Mouse (Mus musculus) kidney, embryonic 16.5 days (tissue): ENCODE results near the gene Dqx1. TPM values are rescaled to one million over a fixed set of nuclear protein-coding genes. Genes with fewer than 3 reads are reported as not detected.

ENCODE experiments used
- ATAC-seq: fragments of 200-750 bp; cut with Nextera tagmentation; 2 replicates; pipeline ENCODE4 v1.8.0; 2017; ENCODE audit warnings: moderate TSS enrichment; ENCODE audit not compliant: low FRiP score, low TSS enrichment
- H3K27ac ChIP-seq: fragments of 300-500 bp; sonication (generic); 2 replicates; pipeline ENCODE4 v1.5.1; 2014; ENCODE audit warnings: low read length
- H3K27me3 ChIP-seq: fragments of 300-500 bp; sonication (generic); 2 replicates; pipeline ENCODE4 v1.6.1; 2014; ENCODE audit warnings: low read length, control low read depth, mixed read lengths; ENCODE audit not compliant: insufficient read depth
- H3K36me3 ChIP-seq: fragments of 300-500 bp; sonication (generic); 2 replicates; pipeline ENCODE4 v1.6.1; 2014; ENCODE audit warnings: low read length, control low read depth, mixed read lengths; ENCODE audit not compliant: insufficient read depth
- H3K4me1 ChIP-seq: fragments of 300-500 bp; sonication (generic); 2 replicates; pipeline ENCODE4 v1.6.1; 2014; ENCODE audit warnings: low read length, control low read depth, mixed read lengths; ENCODE audit not compliant: insufficient read depth
- H3K4me2 ChIP-seq: fragments of 300-500 bp; sonication (generic); replicated peaks from 2 replicates; pipeline ENCODE4 v1.6.1; 2014; ENCODE audit warnings: low read depth, low read length
- H3K4me3 ChIP-seq: fragments of 300-500 bp; sonication (generic); 2 replicates; pipeline ENCODE4 v1.5.1; 2014; ENCODE audit warnings: mild to moderate bottlenecking, low read length
- H3K9ac ChIP-seq: fragments of 300-500 bp; sonication (generic); replicated peaks from 2 replicates; pipeline ENCODE4 v1.6.1; 2014; ENCODE audit warnings: low read length
- H3K9me3 ChIP-seq: fragments of 300-500 bp; sonication (generic); 2 replicates; pipeline ENCODE4 v1.6.1; 2016; ENCODE audit warnings: low read length, control low read depth
- WGBS: fragments of 180-500 bp; shearing (Covaris S2); extraction: QIAGEN DNeasy Blood & Tissue Kit; methylation state at CpG from one replicate; pipeline ENCODE4 v1.1.7; 2014; 5-methylcytosine and 5-hydroxymethylcytosine counted together
- polyA plus RNA-seq: library from polyadenylated mRNA; unstranded; fragments of >200 nt; fragmentation: Nextera tagmentation; extraction: Ambion mirVana; gene quantifications from 2 replicates; pipeline ENCODE4 v1.2.1, GENCODE M21; 2015

Dqx1 gene
- polyA plus RNA-seq, 1 experiment from 2014 or later, result 5.2 TPM

- H3K4me2 ChIP-seq, result peak overlapping the region; percentile 54
These were observed 11.3 kb downstream of the Dqx1 start for GRCm38 (mm10) chr6:83068706-83069487.

GRCm38 (mm10) chr6:83069488-83070246, 12.0 kb downstream of the Dqx1 start:
- H3K4me3 ChIP-seq, result peak overlapping the region; percentile 38
- H3K36me3 ChIP-seq, result no peaks in the 10 kb centered on the region
- peak overlapping the region; percentile 44 for H3K4me2 ChIP-seq
- peaks cover 25% of the 10 kb centered on the region for H3K4me1 ChIP-seq
- H3K9ac ChIP-seq, result no peak overlapping the region; the same call in 1 of the 2 replicates
- peaks cover 97% of the 10 kb centered on the region for H3K27me3 ChIP-seq
- H3K27ac ChIP-seq, result no peak overlapping the region
- WGBS, result under 1% methylated on average over 69 of the region's 69 CpGs
- ATAC-seq, result peak; percentile 22; the same call in 1 of the 2 replicates
- no peaks in the 10 kb centered on the region for H3K9me3 ChIP-seq

More at GRCm38 (mm10) chr6:83068706-83069487, 11.3 kb downstream of the Dqx1 start:
- ATAC-seq, result no peak
- under 1% methylated on average over 81 of the region's 81 CpGs for WGBS
- Histone ChIP-seq H3K36me3 (no peaks in the 10 kb centered on the region), H3K27ac (no peak overlapping the region), H3K27me3 (peaks cover 97% of the 10 kb centered on the region), H3K9me3 (no peaks in the 10 kb centered on the region), H3K9ac (0 out of 2 replicates have a peak overlapping the region, but pooled peaks have one; percentile 5), H3K4me1 (peaks cover 25% of the 10 kb centered on the region), H3K4me3 (peak overlapping the region; percentile 38)

GRCm38 (mm10) chr6:83070247-83070310, 12.4 kb downstream of the Dqx1 start, which contains the start of gene Tlx2:
Tlx2 (minus strand) TSS chr6:83070293.
- H3K4me3 ChIP-seq, result peak within 1 kb of the TSS; percentile 38
- H3K9ac ChIP-seq, result no peak within 1 kb of the TSS; the same call in 1 of the 2 replicates
- H3K27ac ChIP-seq, result no peak within 1 kb of the TSS
- WGBS, result 1% methylated on average over 10 of the region's 10 CpGs
- H3K4me1 ChIP-seq, result peaks cover 25% of the 10 kb centered on the region
- H3K27me3 ChIP-seq, result peaks cover 96% of the 10 kb centered on the region
- no peaks in the 10 kb centered on the region for H3K36me3 ChIP-seq
- no peak for ATAC-seq
- no peaks in the 10 kb centered on the region for H3K9me3 ChIP-seq
- H3K4me2 ChIP-seq, result peak within 1 kb of the TSS; percentile 54

DNA sequence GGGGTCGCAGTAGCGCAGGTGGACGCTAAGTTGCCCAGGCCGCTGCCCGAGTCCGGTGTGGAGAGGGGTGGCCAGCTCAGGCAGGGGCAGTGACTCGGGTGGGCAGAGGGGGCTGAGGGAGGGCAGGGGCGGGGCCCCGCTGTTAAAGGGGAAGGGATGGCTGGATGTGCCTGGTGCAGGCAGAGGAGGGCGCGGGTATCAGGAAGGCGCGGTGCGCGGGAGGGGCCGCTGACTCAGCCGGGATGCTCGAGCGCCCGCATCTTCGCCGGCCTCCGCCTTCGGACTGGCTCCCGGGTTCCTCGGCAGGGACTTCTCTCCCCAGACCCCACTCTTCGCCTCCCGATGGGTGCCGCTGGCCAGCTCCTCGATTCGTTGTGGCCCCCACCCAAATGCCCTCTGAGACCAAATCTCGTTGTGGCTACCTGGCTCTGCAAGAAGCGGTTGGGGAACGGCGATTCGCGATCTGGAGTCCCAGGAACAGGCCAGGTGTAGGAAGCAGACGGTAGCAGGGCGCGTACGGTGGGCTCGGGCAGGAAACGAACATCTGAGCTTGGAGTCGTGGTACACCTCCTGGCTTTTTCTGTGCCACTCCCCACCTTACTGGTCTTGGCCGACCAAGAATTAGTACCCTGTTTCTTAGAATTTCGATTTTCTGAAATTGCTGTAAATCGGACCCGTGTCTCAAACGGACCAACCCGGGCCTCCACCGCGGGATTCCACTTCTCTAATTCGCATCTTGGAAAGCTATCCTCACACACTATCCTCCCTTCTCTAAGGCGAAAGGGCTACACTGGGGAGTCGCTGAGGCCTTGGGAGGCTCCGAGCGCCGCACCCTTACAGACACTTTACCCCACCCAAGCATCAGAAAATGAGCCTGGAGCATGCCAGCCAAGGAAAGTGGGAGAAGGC, 12.9 kb downstream of the Dqx1 start:
- no peak overlapping the region for H3K27ac ChIP-seq
- no peaks in the 10 kb centered on the region for H3K36me3 ChIP-seq
- H3K9me3 ChIP-seq, result no peaks in the 10 kb centered on the region
- under 1% methylated on average over 57 of the region's 58 CpGs for WGBS
- peak overlapping the region; percentile 44 for H3K4me2 ChIP-seq
- ATAC-seq, result peak; percentile 32; the same call in 1 of the 2 replicates
- H3K4me1 ChIP-seq, result peaks cover 25% of the 10 kb centered on the region
- H3K27me3 ChIP-seq, result peaks cover 95% of the 10 kb centered on the region
- H3K4me3 ChIP-seq, result peak overlapping the region; percentile 38
- H3K9ac ChIP-seq, result no peak overlapping the region

GRCm38 (mm10) chr6:83071220-83071619, 13.6 kb downstream of the Dqx1 start:
- under 1% methylated on average over 17 of the region's 24 CpGs for WGBS
- H3K4me3 ChIP-seq, result peak overlapping the region; percentile 30
- no peaks in the 10 kb centered on the region for H3K9me3 ChIP-seq
- H3K27me3 ChIP-seq, result peaks cover 95% of the 10 kb centered on the region
- no peak overlapping the region for H3K27ac ChIP-seq
- no peak overlapping the region for H3K9ac ChIP-seq
- H3K36me3 ChIP-seq, result no peaks in the 10 kb centered on the region
- peaks cover 25% of the 10 kb centered on the region for H3K4me1 ChIP-seq
- H3K4me2 ChIP-seq, result peak overlapping the region; percentile 26; the same call in 1 of the 2 replicates
- ATAC-seq, result peak; percentile 40

- Histone ChIP-seq H3K36me3 (peaks cover 2% of the 10 kb centered on the region; the same call in 1 of the 2 replicates), H3K27ac (no peak overlapping the region), H3K9me3 (no peaks in the 10 kb centered on the region), H3K9ac (no peak overlapping the region), H3K4me1 (peaks cover 29% of the 10 kb centered on the region), H3K4me2 (no peak overlapping the region), H3K4me3 (no peak overlapping the region), H3K27me3 (peaks cover 65% of the 10 kb centered on the region)
- no peak for ATAC-seq
- WGBS, result 17% methylated on average over 2 of the region's 2 CpGs
These were observed 17.3 kb downstream of the Dqx1 start for GRCm38 (mm10) chr6:83074979-83075378.

DNA sequence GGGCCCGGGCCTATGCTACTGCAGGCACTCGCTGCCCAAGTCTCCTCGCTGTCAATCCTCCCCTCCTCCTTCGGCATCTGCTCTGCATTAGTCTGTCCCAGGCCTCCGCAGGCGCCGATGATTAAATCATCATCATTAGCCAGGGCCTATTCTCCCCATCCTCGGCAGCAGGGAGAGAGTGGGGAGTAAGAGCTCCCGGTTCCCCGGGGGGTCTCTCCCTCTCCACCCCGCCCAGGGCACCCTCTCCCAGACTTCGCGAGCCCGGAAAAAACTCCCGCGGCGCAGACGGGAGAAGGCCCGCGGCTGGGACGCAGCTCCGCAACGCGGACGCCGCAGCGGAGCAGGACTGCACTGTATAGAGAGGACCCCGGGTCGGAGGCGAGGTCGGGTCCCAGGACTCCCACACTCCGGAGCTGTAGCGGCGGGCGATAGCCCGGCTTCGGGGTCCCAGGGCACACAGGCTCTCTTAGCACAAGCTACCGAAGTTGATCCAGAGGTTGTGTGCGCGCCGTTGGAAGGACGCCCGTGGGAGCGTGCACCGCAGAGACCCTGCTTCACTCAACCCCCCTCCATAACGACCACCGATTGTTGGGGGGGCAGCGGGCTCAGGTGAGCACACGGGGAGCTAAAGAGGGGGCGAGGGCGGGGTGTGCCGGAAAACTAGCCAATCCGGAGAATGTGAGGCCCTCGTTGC, 20.1 kb downstream of the Dqx1 start, which contains the start of gene Pcgf1:
Gene Pcgf1, plus strand, starts transcription at position 240 of the 694 bp plus-strand sequence.
- Histone ChIP-seq H3K4me1 (peaks cover 19% of the 10 kb centered on the region), H3K36me3 (peaks cover 16% of the 10 kb centered on the region), H3K9me3 (no peaks in the 10 kb centered on the region), H3K4me2 (peak within 1 kb of the TSS; percentile 99), H3K4me3 (peak within 1 kb of the TSS; percentile 90), H3K27me3 (peaks cover 38% of the 10 kb centered on the region), H3K9ac (peak within 1 kb of the TSS; percentile 90), H3K27ac (peak within 1 kb of the TSS; percentile 88)
- under 1% methylated on average over 53 of the region's 54 CpGs for WGBS
- peak; percentile 84 for ATAC-seq

GRCm38 (mm10) chr6:83078324-83078858, 20.7 kb downstream of the Dqx1 start:
- Histone ChIP-seq H3K9me3 (no peaks in the 10 kb centered on the region), H3K27ac (peak overlapping the region; percentile 88), H3K36me3 (peaks cover 16% of the 10 kb centered on the region), H3K27me3 (peaks cover 33% of the 10 kb centered on the region), H3K4me3 (peak overlapping the region; percentile 90), H3K4me2 (peak overlapping the region; percentile 99), H3K9ac (peak overlapping the region; percentile 90), H3K4me1 (peaks cover 23% of the 10 kb centered on the region)
- peak; percentile 92 for ATAC-seq
- under 1% methylated on average over 46 of the region's 46 CpGs for WGBS

DNA sequence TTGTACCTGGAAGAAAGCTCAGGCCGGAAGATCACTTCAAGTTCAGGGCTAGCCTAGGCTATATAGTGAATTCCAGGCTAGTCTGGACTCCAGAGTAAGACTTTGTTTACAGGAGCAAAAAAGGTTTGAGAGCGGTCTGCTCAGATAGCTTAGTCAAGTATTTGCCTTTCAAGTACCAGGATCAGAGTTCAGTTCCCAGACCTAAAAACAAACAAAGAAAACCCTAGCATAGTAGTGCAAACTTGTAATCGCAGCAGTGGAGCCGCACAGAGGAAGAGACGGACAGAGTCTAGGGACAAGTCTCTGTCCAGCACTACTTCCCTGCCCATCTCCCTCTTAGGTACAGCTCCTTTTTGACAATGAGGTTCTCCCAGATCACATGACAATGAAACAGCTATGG, 22.6 kb downstream of the Dqx1 start:
- H3K27me3 ChIP-seq, result peaks cover 19% of the 10 kb centered on the region
- no peak overlapping the region for H3K4me3 ChIP-seq
- no peak overlapping the region for H3K9ac ChIP-seq
- no peak for ATAC-seq
- H3K36me3 ChIP-seq, result peaks cover 16% of the 10 kb centered on the region
- no peak overlapping the region for H3K4me2 ChIP-seq
- H3K4me1 ChIP-seq, result peaks cover 40% of the 10 kb centered on the region
- H3K27ac ChIP-seq, result no peak overlapping the region
- 92% methylated on average over 5 of the region's 5 CpGs for WGBS
- H3K9me3 ChIP-seq, result no peaks in the 10 kb centered on the region
